Mouse (Mus musculus): ENCODE measurements around the gene Rai1.

GRCm38 (mm10) chr11:60244503-60245143 lies 139.8 kb downstream of the Rai1 start:
- TF ChIP-seq CTCF (IDR thresholded peaks at IDR 0.05; ENCODE audit: control insufficient read depth, insufficient read depth, insufficient read length), result no peak
- TF ChIP-seq USF1 (IDR thresholded peaks at IDR 0.05; ENCODE audit: low read depth), result no peak
- TF ChIP-seq MAX (IDR thresholded peaks at IDR 0.05), result no peak
